Mouse (Mus musculus): Measurements from ENCODE around the gene Gpr87. TPM values are rescaled to one million over a fixed set of nuclear protein-coding genes. Genes with fewer than 3 reads are reported as not detected.

The Gpr87 gene
- total and polyA plus RNA-seq, 3 experiments: not detected

DNA sequence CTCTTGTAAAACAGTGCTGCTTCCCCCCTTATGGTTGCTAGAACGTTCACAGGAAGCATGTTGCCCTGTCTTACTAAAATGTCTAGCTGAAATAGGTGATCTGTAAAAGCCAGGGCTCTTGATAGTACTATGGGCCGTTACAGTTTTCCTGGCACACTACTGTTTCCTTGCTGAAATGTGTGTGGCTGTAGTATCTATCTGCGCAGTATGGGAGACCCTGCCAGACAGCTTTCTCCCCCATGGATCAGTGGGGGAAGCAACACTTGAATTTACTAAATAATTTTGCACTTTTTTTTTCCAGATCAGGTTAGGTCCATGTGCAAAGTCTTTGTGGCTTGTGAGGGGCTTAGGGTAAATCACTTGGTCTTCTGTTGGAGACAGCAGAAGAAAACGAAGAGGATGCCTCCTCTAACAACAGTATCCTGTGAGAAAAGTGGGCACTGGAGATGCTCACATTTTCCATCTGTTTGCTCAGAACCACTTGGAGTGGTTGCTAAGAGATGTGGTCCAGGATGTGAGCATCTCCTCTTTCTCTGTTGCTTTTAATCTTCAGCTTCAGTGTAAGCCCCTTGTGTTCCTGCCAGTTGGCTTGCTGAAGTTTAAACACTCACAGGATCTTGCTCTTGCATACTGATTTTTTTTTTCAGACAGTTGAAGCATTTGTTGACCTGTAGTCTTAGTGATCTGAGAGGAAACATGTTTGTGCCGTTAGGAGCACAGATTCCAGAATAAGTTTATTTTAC, 58.8 kb downstream of the Gpr87 start:
- Histone ChIP-seq H3K9ac (ENCODE audit: control insufficient read depth, low read depth, low read length, poor library complexity, severe bottlenecking) (no peak overlapping the region), H3K4me1 (ENCODE audit: control insufficient read depth in 1 of 2, insufficient read depth in 2 of 2, low read length in 2 of 2) (peaks cover 0 to 20% of the 10 kb centered on the region in 2 experiments; a peak in 3 of 4 replicates), H3K79me2 (ENCODE audit: control insufficient read depth, insufficient read depth, low read length, poor library complexity) (no peaks in the 10 kb centered on the region), H3K9me3 (replicated peaks; ENCODE audit: insufficient read depth, low read length) (no peaks in the 10 kb centered on the region), H3K27me3 (ENCODE audit: control insufficient read depth in 1 of 2, insufficient read depth in 2 of 2, low read length in 2 of 2) (no peaks in the 10 kb centered on the region), H3K27ac (ENCODE audit: control insufficient read depth, low read depth, low read length) (no peak overlapping the region), H3K4me3 (ENCODE audit: control insufficient read depth in 1 of 2, insufficient read depth in 1 of 2, low read depth in 2 of 2, low read length in 2 of 2) (no peak overlapping the region), H3K36me3 (ENCODE audit: control insufficient read depth in 1 of 2, insufficient read depth in 2 of 2, low read length in 2 of 2) (peaks cover 0 to 24% of the 10 kb centered on the region in 2 experiments; a peak in 2 of 4 replicates)
- DNase-seq (ENCODE audit: low read depth, low spot score): no peak
- TF ChIP-seq MEF2A (IDR thresholded peaks at IDR 0.05; ENCODE audit: extremely low read depth, insufficient replicate concordance, low read depth, low read length, poor library complexity, severe bottlenecking) (no peak), RAD21 (IDR thresholded peaks at IDR 0.05; ENCODE audit: low read depth, low read length) (no peak), MAX (IDR thresholded peaks at IDR 0.05; ENCODE audit: low read length) (no peak), HCFC1 (IDR thresholded peaks at IDR 0.05; ENCODE audit: low read depth, low read length) (no peak), ZKSCAN1 (IDR thresholded peaks at IDR 0.05; ENCODE audit: low read depth, low read length) (no peak), MAZ (IDR thresholded peaks at IDR 0.05; ENCODE audit: low read depth, low read length) (no peak), MXI1 (IDR thresholded peaks at IDR 0.05; ENCODE audit: low read depth, low read length) (no peak), MAFK (IDR thresholded peaks at IDR 0.05; ENCODE audit: borderline replicate concordance, low read depth, low read length) (no peak), SMC3 (IDR thresholded peaks at IDR 0.05; ENCODE audit: low read depth, low read length) (no peak), E2F4 (IDR thresholded peaks at IDR 0.05; ENCODE audit: borderline replicate concordance, low read depth, low read length) (no peak), POLR2AphosphoS2 (IDR thresholded peaks at IDR 0.05; ENCODE audit: low read length) (no peak)

DNA sequence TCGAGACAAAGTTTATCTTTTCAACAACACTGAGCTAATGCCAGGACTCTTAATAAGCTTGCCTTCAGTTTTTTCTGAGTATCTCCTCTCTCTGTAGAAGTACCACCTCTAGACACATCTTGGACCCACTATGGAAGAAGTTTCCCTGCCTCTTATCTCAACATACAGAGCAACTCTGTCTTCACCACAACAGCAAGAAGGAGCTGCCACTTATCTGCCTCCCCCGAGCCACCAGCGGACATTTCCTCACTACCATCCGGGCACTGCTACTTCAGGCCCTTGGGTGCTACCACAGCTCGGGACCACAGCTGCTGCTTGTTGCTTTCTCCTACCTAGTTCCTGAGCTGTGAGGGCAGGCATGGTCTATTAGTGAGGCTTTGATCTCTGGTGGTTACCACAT, 61.7 kb downstream of the Gpr87 start:
- H3K9me3 ChIP-seq (replicated peaks; ENCODE audit: insufficient read depth, low read length): no peaks in the 10 kb centered on the region
- TF ChIP-seq BHLHE40 (IDR thresholded peaks at IDR 0.05; ENCODE audit: borderline replicate concordance, low read depth, low read length) (no peak), HCFC1 (IDR thresholded peaks at IDR 0.05; ENCODE audit: low read depth, low read length) (no peak), CHD2 (IDR thresholded peaks at IDR 0.05; ENCODE audit: low read length) (no peak), POLR2A (IDR thresholded peaks at IDR 0.05; ENCODE audit: control insufficient read depth in 1 of 2, insufficient read depth in 1 of 2, low read depth in 1 of 2, low read length in 2 of 2, poor library complexity in 1 of 2) (no peak), EP300 (IDR thresholded peaks at IDR 0.05; ENCODE audit: low read depth in 1 of 2, low read length in 2 of 2) (peak; percentile 70 to 73), MYC (IDR thresholded peaks at IDR 0.05; ENCODE audit: low read depth, low read length) (no peak), GATA1 (IDR thresholded peaks at IDR 0.05; ENCODE audit: low read depth, low read length) (peak; percentile 71), SIN3A (IDR thresholded peaks at IDR 0.05; ENCODE audit: low read length) (no peak), ETS1 (IDR thresholded peaks at IDR 0.05; ENCODE audit: low read depth, low read length) (peak; percentile 66; the same call in 1 of the 2 replicates), NELFE (IDR thresholded peaks at IDR 0.05; ENCODE audit: low read depth, low read length) (no peak), RCOR1 (IDR thresholded peaks at IDR 0.05; ENCODE audit: low read depth, low read length) (peak; percentile 66; the same call in 1 of the 2 replicates), TCF12 (IDR thresholded peaks at IDR 0.05; ENCODE audit: low read depth, low read length) (peak; percentile 79), TAL1 (IDR thresholded peaks at IDR 0.05; ENCODE audit: low read length) (peak; percentile 83)
- H3K9ac ChIP-seq (ENCODE audit: control insufficient read depth, low read depth, low read length, poor library complexity, severe bottlenecking): no peak overlapping the region; the same call in 1 of the 2 replicates
- no peak overlapping the region for H3K4me3 ChIP-seq (ENCODE audit: control insufficient read depth in 1 of 2, insufficient read depth in 1 of 2, low read depth in 2 of 2, low read length in 2 of 2)
- H3K27ac ChIP-seq (ENCODE audit: control insufficient read depth, low read depth, low read length): no peak overlapping the region; the same call in 1 of the 2 replicates
- no peaks in the 10 kb centered on the region for H3K79me2 ChIP-seq (ENCODE audit: control insufficient read depth, insufficient read depth, low read length, poor library complexity)
- peak; percentile 81 for DNase-seq (ENCODE audit: low read depth, low spot score)
- peaks cover 0 to 21% of the 10 kb centered on the region in 2 experiments; a peak in 3 of 4 replicates for H3K4me1 ChIP-seq (ENCODE audit: control insufficient read depth in 1 of 2, insufficient read depth in 2 of 2, low read length in 2 of 2)
- no peaks in the 10 kb centered on the region for H3K27me3 ChIP-seq (ENCODE audit: control insufficient read depth in 1 of 2, insufficient read depth in 2 of 2, low read length in 2 of 2)
- peaks cover 0 to 30% of the 10 kb centered on the region in 2 experiments; a peak in 2 of 4 replicates for H3K36me3 ChIP-seq (ENCODE audit: control insufficient read depth in 1 of 2, insufficient read depth in 2 of 2, low read length in 2 of 2)
